Mouse (Mus musculus) stomach, embryonic 15.5 days (tissue): ENCODE results near the gene Hoga1. TPM values are rescaled to one million over a fixed set of nuclear protein-coding genes. Genes with fewer than 3 reads are reported as not detected.

ENCODE experiments used
- ATAC-seq: fragments of 200-750 bp; cut with Nextera tagmentation; 2 replicates; pipeline ENCODE4 v1.8.0; 2017; ENCODE audit warnings: low read depth, moderate number of reproducible peaks, moderate TSS enrichment; ENCODE audit not compliant: insufficient read depth, low FRiP score
- H3K27ac ChIP-seq: fragments of 300-500 bp; sonication (generic); 2 replicates; pipeline ENCODE4 v1.5.1; 2015; ENCODE audit warnings: mild to moderate bottlenecking, inconsistent platforms
- H3K27me3 ChIP-seq: fragments of 300-500 bp; sonication (generic); replicated peaks from 2 replicates; pipeline ENCODE4 v1.6.1; 2015; ENCODE audit warnings: inconsistent platforms
- H3K36me3 ChIP-seq: fragments of 300-500 bp; sonication (generic); 2 replicates; pipeline ENCODE4 v1.6.1; 2015; ENCODE audit warnings: inconsistent platforms
- H3K4me1 ChIP-seq: fragments of 300-500 bp; sonication (generic); 2 replicates; pipeline ENCODE4 v1.6.1; 2015; ENCODE audit warnings: inconsistent platforms
- H3K4me2 ChIP-seq: fragments of 300-500 bp; sonication (generic); 2 replicates; pipeline ENCODE4 v1.6.1; 2015; ENCODE audit warnings: mild to moderate bottlenecking, inconsistent platforms
- H3K4me3 ChIP-seq: fragments of 300-500 bp; sonication (generic); replicated peaks from 2 replicates; pipeline ENCODE4 v1.5.1; 2015; ENCODE audit warnings: inconsistent platforms
- H3K9ac ChIP-seq: fragments of 300-500 bp; sonication (generic); 2 replicates; pipeline ENCODE4 v1.6.1; 2015; ENCODE audit warnings: inconsistent platforms
- H3K9me3 ChIP-seq: fragments of 300-500 bp; sonication (generic); 2 replicates; pipeline ENCODE4 v1.6.1; 2016; ENCODE audit warnings: inconsistent platforms
- WGBS: fragments of 180-500 bp; shearing (Covaris S2); methylation state at CpG from one replicate; pipeline ENCODE4 v1.1.7; 2015; 5-methylcytosine and 5-hydroxymethylcytosine counted together
- polyA plus RNA-seq: library from polyadenylated mRNA; unstranded; fragments of >200 nt; fragmentation: Nextera tagmentation; extraction: Ambion mirVana; gene quantifications from 2 replicates; pipeline ENCODE4 v1.2.1, GENCODE M21; 2015

Gene Hoga1
- polyA plus RNA-seq, 1 experiment from 2014 or later = 4.0 TPM

GRCm38 (mm10) chr19:42031112-42031511 lies 14.3 kb upstream of the Hoga1 start:
- H3K9me3 ChIP-seq = no peaks in the 10 kb centered on the region
- no peak overlapping the region for H3K4me3 ChIP-seq
- no peaks in the 10 kb centered on the region for H3K36me3 ChIP-seq
- no peak overlapping the region for H3K9ac ChIP-seq
- peaks cover 12% of the 10 kb centered on the region; the same call in 1 of the 2 replicates for H3K4me1 ChIP-seq
- no peak overlapping the region for H3K27ac ChIP-seq
- WGBS = 75% methylated on average over 5 of the region's 5 CpGs
- no peaks in the 10 kb centered on the region for H3K27me3 ChIP-seq
- no peak for ATAC-seq
- no peak overlapping the region for H3K4me2 ChIP-seq

GRCm38 (mm10) chr19:42033611-42034010 lies 11.8 kb upstream of the Hoga1 start:
- no peaks in the 10 kb centered on the region for H3K27me3 ChIP-seq
- no peaks in the 10 kb centered on the region for H3K9me3 ChIP-seq
- ATAC-seq = no peak
- no peak overlapping the region for H3K9ac ChIP-seq
- no peak overlapping the region for H3K4me2 ChIP-seq
- H3K27ac ChIP-seq = no peak overlapping the region
- H3K36me3 ChIP-seq = no peaks in the 10 kb centered on the region
- 84% methylated on average over 14 of the region's 14 CpGs for WGBS
- peaks cover 12% of the 10 kb centered on the region; the same call in 1 of the 2 replicates for H3K4me1 ChIP-seq
- H3K4me3 ChIP-seq = no peak overlapping the region

GRCm38 (mm10) chr19:42034146-42034775 lies 11.1 kb upstream of the Hoga1 start:
- ATAC-seq = no peak
- no peak overlapping the region; the same call in 1 of the 2 replicates for H3K27ac ChIP-seq
- H3K27me3 ChIP-seq = no peaks in the 10 kb centered on the region
- peaks cover 12% of the 10 kb centered on the region; the same call in 1 of the 2 replicates for H3K4me1 ChIP-seq
- no peak overlapping the region for H3K4me2 ChIP-seq
- no peak overlapping the region for H3K9ac ChIP-seq
- WGBS = 72% methylated on average over 9 of the region's 9 CpGs
- no peak overlapping the region for H3K4me3 ChIP-seq
- H3K9me3 ChIP-seq = no peaks in the 10 kb centered on the region
- no peaks in the 10 kb centered on the region for H3K36me3 ChIP-seq

- H3K4me2 ChIP-seq = no peak overlapping the region
- peaks cover 12% of the 10 kb centered on the region; the same call in 1 of the 2 replicates for H3K4me1 ChIP-seq
- WGBS = 57% methylated on average over 11 of the region's 11 CpGs
- H3K9ac ChIP-seq = no peak overlapping the region
- no peaks in the 10 kb centered on the region for H3K36me3 ChIP-seq
- no peaks in the 10 kb centered on the region for H3K27me3 ChIP-seq
- 0 out of 2 replicates have a peak, but pooled peaks have one; percentile 8 for ATAC-seq
- no peak overlapping the region; the same call in 1 of the 2 replicates for H3K27ac ChIP-seq
- no peaks in the 10 kb centered on the region for H3K9me3 ChIP-seq
- no peak overlapping the region for H3K4me3 ChIP-seq
Measured at GRCm38 (mm10) chr19:42034881-42035455, 10.4 kb upstream of the Hoga1 start.

GRCm38 (mm10) chr19:42035456-42036248 lies 9.8 kb upstream of the Hoga1 start, which contains the start of gene Ankrd2:
TSS of gene Ankrd2 (plus strand) at chr19:42036000.
- ATAC-seq = peak; percentile 77; the same call in 1 of the 2 replicates
- Histone ChIP-seq H3K27ac (no peak within 1 kb of the TSS; the same call in 1 of the 2 replicates), H3K9me3 (no peaks in the 10 kb centered on the region), H3K4me3 (no peak within 1 kb of the TSS), H3K27me3 (no peaks in the 10 kb centered on the region), H3K4me2 (no peak within 1 kb of the TSS), H3K9ac (no peak within 1 kb of the TSS), H3K36me3 (no peaks in the 10 kb centered on the region), H3K4me1 (peaks cover 12% of the 10 kb centered on the region; the same call in 1 of the 2 replicates)
- 61% methylated on average over 19 of the region's 19 CpGs for WGBS

- WGBS = 76% methylated on average over 3 of the region's 3 CpGs
- Histone ChIP-seq H3K27me3 (no peaks in the 10 kb centered on the region), H3K4me2 (no peak overlapping the region), H3K9me3 (no peaks in the 10 kb centered on the region), H3K9ac (no peak overlapping the region), H3K27ac (no peak overlapping the region), H3K36me3 (no peaks in the 10 kb centered on the region), H3K4me1 (peaks cover 12% of the 10 kb centered on the region; the same call in 1 of the 2 replicates), H3K4me3 (no peak overlapping the region)
- ATAC-seq = no peak
Measured at GRCm38 (mm10) chr19:42036357-42036756, 9.1 kb upstream of the Hoga1 start.

GRCm38 (mm10) chr19:42037167-42037702 lies 8.2 kb upstream of the Hoga1 start:
- H3K9me3 ChIP-seq = no peaks in the 10 kb centered on the region
- 63% methylated on average over 11 of the region's 11 CpGs for WGBS
- no peak overlapping the region for H3K9ac ChIP-seq
- H3K27ac ChIP-seq = no peak overlapping the region
- H3K4me1 ChIP-seq = peaks cover 12% of the 10 kb centered on the region; the same call in 1 of the 2 replicates
- no peak for ATAC-seq
- no peak overlapping the region for H3K4me3 ChIP-seq
- no peaks in the 10 kb centered on the region for H3K36me3 ChIP-seq
- no peak overlapping the region for H3K4me2 ChIP-seq
- no peaks in the 10 kb centered on the region for H3K27me3 ChIP-seq

- no peak overlapping the region for H3K4me2 ChIP-seq
- H3K36me3 ChIP-seq = no peaks in the 10 kb centered on the region
- WGBS = 89% methylated on average over 12 of the region's 12 CpGs
- H3K9me3 ChIP-seq = no peaks in the 10 kb centered on the region
- H3K4me3 ChIP-seq = no peak overlapping the region
- no peak overlapping the region for H3K27ac ChIP-seq
- H3K9ac ChIP-seq = no peak overlapping the region
- H3K4me1 ChIP-seq = peaks cover 12% of the 10 kb centered on the region; the same call in 1 of the 2 replicates
- H3K27me3 ChIP-seq = no peaks in the 10 kb centered on the region
- no peak for ATAC-seq
Measured at GRCm38 (mm10) chr19:42038310-42038709, 7.1 kb upstream of the Hoga1 start.

- no peak overlapping the region for H3K9ac ChIP-seq
- no peak overlapping the region for H3K4me2 ChIP-seq
- no peaks in the 10 kb centered on the region for H3K9me3 ChIP-seq
- no peak for ATAC-seq
- H3K27me3 ChIP-seq = no peaks in the 10 kb centered on the region
- no peak overlapping the region for H3K27ac ChIP-seq
- H3K4me3 ChIP-seq = no peak overlapping the region
- 0 out of 2 replicates have a peak, but pooled peaks cover 9% of the 10 kb centered on the region for H3K4me1 ChIP-seq
- H3K36me3 ChIP-seq = no peaks in the 10 kb centered on the region
- 91% methylated on average over 6 of the region's 6 CpGs for WGBS
Measured at GRCm38 (mm10) chr19:42043988-42044387, 1.4 kb upstream of the Hoga1 start.

- WGBS = 67% methylated on average over 1 of the region's 1 CpGs
- 0 out of 2 replicates have a peak, but pooled peaks cover 7% of the 10 kb centered on the region for H3K4me1 ChIP-seq
Measured at GRCm38 (mm10) chr19:42050251-42050650, 4.8 kb downstream of the Hoga1 start.

GRCm38 (mm10) chr19:42051351-42051750 lies 5.9 kb downstream of the Hoga1 start:
- Histone ChIP-seq H3K36me3 (no peaks in the 10 kb centered on the region), H3K4me1 (no peaks in the 10 kb centered on the region), H3K9me3 (no peaks in the 10 kb centered on the region), H3K4me2 (no peak overlapping the region), H3K27ac (no peak overlapping the region), H3K27me3 (no peaks in the 10 kb centered on the region), H3K9ac (no peak overlapping the region), H3K4me3 (no peak overlapping the region)
- WGBS = 89% methylated on average over 3 of the region's 3 CpGs
- ATAC-seq = no peak

More at GRCm38 (mm10) chr19:42050251-42050650, 4.8 kb downstream of the Hoga1 start:
- no peak overlapping the region for H3K9ac ChIP-seq
- H3K4me3 ChIP-seq = no peak overlapping the region
- H3K27me3 ChIP-seq = no peaks in the 10 kb centered on the region
- H3K27ac ChIP-seq = no peak overlapping the region
- H3K36me3 ChIP-seq = no peaks in the 10 kb centered on the region
- H3K9me3 ChIP-seq = no peaks in the 10 kb centered on the region
- no peak overlapping the region for H3K4me2 ChIP-seq
- ATAC-seq = no peak
